Mouse (Mus musculus) ES-E14 (cell line): ENCODE results near the gene Fam20a.

Experiments used
- CHD2 ChIP-seq: IDR thresholded peaks from 2 replicates; pipeline ENCODE4 v1.6.1; 2014; ENCODE audit warnings: mild to moderate bottlenecking, low read depth, low read length, inconsistent platforms
- HCFC1 ChIP-seq: IDR thresholded peaks from 2 replicates; pipeline ENCODE4 v1.6.1; 2012; ENCODE audit warnings: low read length, inconsistent platforms, borderline replicate concordance; ENCODE audit not compliant: insufficient read depth
- MAFK ChIP-seq: IDR thresholded peaks from 2 replicates; pipeline ENCODE4 v1.6.1; 2014; ENCODE audit warnings: mild to moderate bottlenecking, low read depth, low read length, inconsistent platforms; ENCODE audit not compliant: insufficient read depth

- TF ChIP-seq CHD2 = no peak
- TF ChIP-seq MAFK = no peak
- no peak for TF ChIP-seq HCFC1
These were observed 14.3 kb upstream of the Fam20a start for GRCm38 (mm10) chr11:109736406-109736805.
